Mouse (Mus musculus) gastrocnemius, postnatal 25 days (tissue): ENCODE measurements around the gene Pdcd4. TPM values are rescaled to one million over a fixed set of nuclear protein-coding genes. Genes with fewer than 3 reads are reported as not detected.
A peak's percentile ranks its signal among the peaks of the same experiment; 100 is the strongest.
"Not testable (repeated sequence)": the region's sequence is repeated elsewhere in the genome, so short reads cannot be mapped to it uniquely, and the experiment has no call there.

Experiments
- DNase-seq: peaks from one replicate; pipeline ENCODE4 v3.0.0; 2022
- total RNA-seq, 2 experiments: library from RNA; stranded (reverse); gene quantifications; 1 replicate in 1 of 2; 2 replicates in 1 of 2; pipeline ENCODE4 v1.2.3; 2021

The Pdcd4 gene
- total RNA-seq, 2 experiments from 2014 or later = 11.7 to 21.0 TPM

DNA sequence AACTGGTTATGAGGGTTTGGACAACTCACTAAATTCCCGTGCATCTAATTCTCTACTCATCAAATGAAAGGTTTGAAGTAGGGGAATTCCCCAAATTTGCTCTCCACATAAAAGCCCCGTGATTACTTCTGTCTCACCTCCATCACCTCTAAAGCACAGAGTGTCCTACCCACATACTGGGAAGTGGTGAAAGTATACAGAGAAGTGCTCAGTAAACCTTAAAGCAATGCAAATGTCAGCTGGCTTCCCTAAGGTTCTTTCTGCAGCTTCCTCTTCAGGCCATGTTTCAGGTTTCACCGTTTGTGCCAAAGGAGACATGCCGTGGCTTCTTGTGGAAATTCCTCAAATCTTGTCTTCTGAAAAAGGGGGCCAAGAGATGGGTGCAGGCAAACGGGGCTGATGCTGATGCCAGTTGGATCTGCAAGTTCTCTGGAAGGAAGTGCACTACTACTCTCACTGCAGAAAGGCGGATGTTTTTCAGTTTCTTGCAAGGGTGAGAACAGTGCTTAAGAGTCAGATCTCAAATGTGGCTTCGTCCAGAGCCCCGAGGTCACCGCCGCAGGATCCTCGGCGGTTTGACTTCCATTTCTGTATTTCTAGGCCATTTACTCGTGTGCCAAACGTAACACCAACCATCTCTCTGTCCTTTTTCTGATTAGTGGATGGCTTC lies 8.0 kb downstream of the Pdcd4 start:
- no peak for DNase-seq

GRCm38 (mm10) chr19:53901931-53902738 lies 10.1 kb downstream of the Pdcd4 start:
- no peak for DNase-seq

GRCm38 (mm10) chr19:53902739-53903487 lies 10.9 kb downstream of the Pdcd4 start:
- DNase-seq = peak; percentile 98

DNA sequence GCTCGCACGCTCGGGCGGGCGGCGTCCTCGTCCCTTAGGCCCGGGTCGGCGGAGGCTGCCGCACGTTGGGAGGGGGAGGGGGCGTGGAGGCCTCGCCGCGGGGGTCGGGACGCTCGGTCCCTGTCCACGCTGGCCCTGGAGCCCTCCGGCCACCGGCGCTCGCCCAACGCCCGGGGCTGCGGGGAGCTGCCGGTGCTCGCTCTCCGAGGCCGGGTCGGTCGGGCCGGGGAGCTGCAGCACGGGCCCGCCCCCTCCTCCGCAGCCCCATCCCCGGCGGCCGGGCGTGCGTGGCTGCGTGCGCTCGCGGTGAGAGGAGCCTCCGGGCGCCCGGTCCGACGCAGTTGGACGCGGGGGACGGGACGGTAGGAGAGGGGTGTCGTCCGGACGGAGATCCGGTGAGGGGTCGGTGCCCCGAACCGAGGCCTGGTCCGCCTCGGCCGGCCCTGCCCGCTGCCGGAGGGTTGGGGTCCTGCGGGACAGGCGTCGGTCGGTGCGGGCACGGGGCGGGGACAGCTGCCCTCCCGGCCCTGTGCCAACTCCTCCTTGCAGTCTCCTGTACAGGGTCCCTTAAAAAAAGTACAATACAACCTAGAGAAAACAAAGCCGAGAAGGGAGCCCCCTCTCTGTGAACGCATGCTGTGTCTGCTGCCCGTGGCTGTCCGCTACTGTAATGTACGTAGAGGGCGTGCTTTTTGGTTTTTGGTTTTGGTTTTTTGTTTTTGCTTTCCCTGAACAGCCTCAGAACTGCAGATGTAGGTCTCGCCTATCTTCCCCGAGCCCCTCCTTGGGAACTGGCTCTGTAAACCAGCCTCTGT lies 11.7 kb downstream of the Pdcd4 start:
- DNase-seq = peak; percentile 49

- no peak for DNase-seq
Observed at GRCm38 (mm10) chr19:53904833-53905480, 12.9 kb downstream of the Pdcd4 start.

GRCm38 (mm10) chr19:53906033-53906702 lies 14.1 kb downstream of the Pdcd4 start:
- DNase-seq = no peak

GRCm38 (mm10) chr19:53906703-53907070 lies 14.7 kb downstream of the Pdcd4 start:
- not testable (repeated sequence) for DNase-seq

DNA sequence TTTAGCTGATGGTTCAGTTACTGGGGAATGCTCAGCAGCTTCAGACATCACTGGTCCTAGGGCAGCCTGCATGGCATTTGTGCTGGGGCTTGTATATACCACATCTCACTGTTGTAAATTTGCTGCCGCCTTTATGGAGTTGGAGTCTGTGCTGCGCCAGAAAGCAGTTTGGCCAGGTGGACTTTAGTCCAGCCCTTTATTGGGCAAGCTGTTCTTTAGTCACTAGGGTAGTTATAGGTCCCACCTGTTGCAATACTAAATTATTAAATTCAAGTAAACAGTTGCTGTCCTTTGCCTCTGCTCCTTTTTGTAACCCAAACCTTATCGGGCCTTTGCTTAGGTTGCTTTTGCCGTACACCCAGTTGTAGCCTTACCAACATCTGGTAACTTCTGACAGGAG lies 22.9 kb downstream of the Pdcd4 start:
- no peak for DNase-seq

GRCm38 (mm10) chr19:53919541-53919940 lies 27.5 kb downstream of the Pdcd4 start:
- no peak for DNase-seq

DNA sequence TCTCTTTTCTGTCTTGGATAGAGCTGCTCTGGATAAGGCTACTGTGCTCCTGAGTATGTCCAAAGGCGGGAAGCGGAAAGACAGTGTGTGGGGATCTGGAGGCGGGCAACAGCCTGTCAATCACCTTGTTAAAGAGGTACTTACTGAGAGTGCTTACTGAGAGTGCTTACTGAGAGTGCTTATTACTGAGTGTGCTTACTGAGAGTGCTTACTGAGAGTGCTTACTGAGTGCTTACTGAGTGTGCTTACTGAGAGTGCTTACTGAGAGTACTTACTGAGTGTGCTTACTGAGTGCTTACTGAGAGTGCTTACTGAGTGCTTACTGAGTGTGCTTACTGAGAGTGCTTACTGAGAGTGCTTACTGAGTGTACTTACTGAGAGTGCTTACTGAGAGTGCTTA lies 30.0 kb downstream of the Pdcd4 start:
- DNase-seq = not testable (repeated sequence)

DNA sequence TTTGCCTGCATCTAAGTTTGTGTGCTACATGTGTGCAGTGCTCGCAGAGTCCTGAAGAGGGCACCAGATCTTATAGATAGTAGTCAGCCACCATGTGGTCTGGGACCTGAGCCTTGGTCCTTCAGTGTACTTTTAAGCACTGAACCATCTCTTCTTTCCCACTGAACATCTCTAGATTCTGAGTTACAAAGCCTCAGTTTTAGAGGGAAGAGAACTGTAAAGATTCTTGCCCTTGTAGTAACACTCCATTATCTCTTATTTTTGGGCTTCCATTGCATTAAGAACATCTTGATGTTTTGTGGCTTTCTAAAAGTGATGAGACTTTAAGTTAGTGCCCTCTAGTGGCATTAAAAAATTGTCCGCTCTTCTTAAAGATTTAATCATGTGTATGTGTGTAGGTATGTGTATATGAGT lies 33.3 kb downstream of the Pdcd4 start:
- no peak for DNase-seq

GRCm38 (mm10) chr19:53926705-53927104 lies 34.7 kb downstream of the Pdcd4 start:
- no peak for DNase-seq

GRCm38 (mm10) chr19:53929218-53929617 lies 37.2 kb downstream of the Pdcd4 start:
- no peak for DNase-seq

- DNase-seq = no peak
Observed at GRCm38 (mm10) chr19:53933050-53933449, 41.0 kb downstream of the Pdcd4 start.

DNA sequence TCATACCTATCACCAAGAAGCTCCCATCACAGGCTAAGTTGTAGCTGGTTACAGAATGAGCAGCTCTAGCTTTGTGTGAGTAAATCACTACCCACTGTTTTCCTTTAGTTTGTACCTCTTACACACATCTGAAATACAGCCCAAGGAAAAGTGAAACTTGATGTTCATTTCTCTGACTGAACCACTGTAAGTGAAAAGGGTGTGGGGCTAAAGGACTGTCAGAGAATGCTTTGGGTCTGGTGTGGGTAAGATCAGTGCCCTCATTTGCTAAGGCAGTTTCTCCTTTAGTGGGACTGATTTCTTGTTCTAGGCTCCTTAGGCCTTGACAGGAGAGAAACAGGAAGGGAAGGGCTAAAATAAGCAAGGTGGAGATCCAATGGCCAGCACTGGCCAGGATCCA lies 42.0 kb downstream of the Pdcd4 start:
- DNase-seq = no peak

DNA sequence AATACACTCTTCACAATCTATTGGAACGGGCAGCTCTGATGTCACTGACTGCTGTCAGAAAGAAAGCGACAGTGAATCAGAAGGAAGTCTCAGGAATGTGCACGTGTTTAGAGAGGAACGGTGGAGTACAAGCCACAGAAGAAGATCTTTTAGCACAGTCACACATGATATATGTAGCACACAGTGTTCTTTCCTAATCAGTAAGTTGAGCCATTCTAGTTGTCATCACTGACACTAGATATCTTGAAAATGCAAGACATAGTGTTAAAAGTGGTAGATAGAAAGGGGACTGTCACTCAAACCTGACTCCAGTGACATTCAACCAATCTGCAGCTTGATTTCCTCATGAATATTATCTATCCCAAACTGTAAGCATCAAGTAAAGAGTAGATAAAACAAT lies 47.4 kb downstream of the Pdcd4 start:
- DNase-seq = no peak

GRCm38 (mm10) chr19:53941139-53941538 lies 49.1 kb downstream of the Pdcd4 start:
- no peak for DNase-seq

- no peak for DNase-seq
Observed at GRCm38 (mm10) chr19:53942342-53942741, 50.3 kb downstream of the Pdcd4 start.

DNA sequence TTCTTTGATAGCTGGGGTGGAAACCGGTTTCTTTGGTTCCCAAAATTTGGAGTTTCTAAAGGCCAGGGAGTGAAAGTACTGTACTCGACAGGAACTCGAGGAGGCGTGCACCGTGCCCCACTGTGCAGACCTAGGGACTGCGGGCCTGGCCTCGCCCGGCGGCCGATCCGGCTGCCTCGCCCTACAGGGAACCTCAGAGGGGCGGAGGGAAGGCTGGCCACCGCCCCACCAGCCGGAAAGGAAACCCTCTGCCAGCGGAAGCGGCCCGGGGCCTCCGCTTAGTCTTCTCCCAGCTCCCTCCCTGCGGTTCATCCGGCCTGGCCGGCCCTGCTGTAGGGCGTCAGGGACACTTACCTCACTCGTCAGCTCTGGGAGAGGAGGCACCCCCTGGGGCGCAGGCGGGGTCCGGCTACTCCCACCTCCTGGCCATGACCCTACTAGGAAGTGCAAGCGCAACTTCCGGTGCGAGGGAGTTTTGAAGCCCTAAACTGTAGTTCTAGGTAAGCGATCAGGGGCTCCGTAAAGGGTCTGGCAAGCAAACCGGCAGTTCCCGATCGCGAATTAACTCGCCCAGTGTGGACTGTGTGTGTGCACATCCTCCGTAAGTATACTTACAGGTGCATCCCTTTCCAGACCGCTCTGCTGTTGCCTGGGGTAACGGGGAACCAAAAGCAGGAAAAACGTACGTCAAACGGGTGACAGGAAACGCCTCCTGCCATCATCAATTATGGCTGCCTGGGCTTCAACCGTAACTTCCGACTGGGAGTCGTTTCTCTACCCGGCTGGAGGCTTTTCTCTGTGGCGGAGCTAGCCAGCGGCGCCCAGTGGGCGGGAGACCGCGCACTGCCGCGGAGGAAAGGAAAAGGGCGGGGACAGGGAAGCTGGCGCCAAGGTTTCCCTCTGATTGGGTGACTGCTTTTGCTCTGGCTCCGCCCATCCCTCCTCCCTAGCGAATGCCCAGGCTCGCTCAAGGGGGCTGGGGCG lies 52.1 kb downstream of the Pdcd4 start, which contains the start of the genes Shoc2 and Bbip1:
Gene Shoc2 (plus strand): TSS at position 505 of the 984 bp plus-strand sequence.
Gene Bbip1 (minus strand): TSS at position 826 of the 984 bp plus-strand sequence.
- peak; percentile 100 for DNase-seq

- DNase-seq = no peak
Observed at GRCm38 (mm10) chr19:53944786-53945169, 52.7 kb downstream of the Pdcd4 start.
